Mouse (Mus musculus) ES-Bruce4 (cell line): ENCODE results near the gene Myrip. TPM values are rescaled to one million over a fixed set of nuclear protein-coding genes. Genes with fewer than 3 reads are reported as not detected.
"Not testable (repeated sequence)": the region's sequence is repeated elsewhere in the genome, so short reads cannot be mapped to it uniquely, and the experiment has no call there.

Source experiments
- H3K27ac ChIP-seq: 2 replicates; pipeline ENCODE4 v1.5.1; 2012; ENCODE audit warnings: low read length, inconsistent platforms; ENCODE audit not compliant: insufficient read depth
- H3K27me3 ChIP-seq: 2 replicates; pipeline ENCODE4 v1.6.1; 2012; ENCODE audit warnings: mild to moderate bottlenecking, low read length, inconsistent platforms; ENCODE audit not compliant: control insufficient read depth, poor library complexity, insufficient read depth, severe bottlenecking
- H3K36me3 ChIP-seq: 2 replicates; pipeline ENCODE4 v1.6.1; 2012; ENCODE audit warnings: inconsistent platforms, mild to moderate bottlenecking, low read length, moderate library complexity; ENCODE audit not compliant: control insufficient read depth, poor library complexity, insufficient read depth, severe bottlenecking
- H3K4me1 ChIP-seq: one replicate; pipeline ENCODE4 v1.8.1; 2011; ENCODE audit warnings: low read length; ENCODE audit not compliant: control insufficient read depth, insufficient read depth
- H3K4me3 ChIP-seq: 2 replicates; pipeline ENCODE4 v1.5.1; 2011; ENCODE audit warnings: low read depth, mild to moderate bottlenecking, low read length
- H3K9ac ChIP-seq: 2 replicates; pipeline ENCODE4 v1.6.1; 2012; ENCODE audit warnings: low read depth, mild to moderate bottlenecking, inconsistent platforms; ENCODE audit not compliant: poor library complexity, severe bottlenecking
- H3K9me3 ChIP-seq: replicated peaks from 2 replicates; pipeline ENCODE4 v1.6.1; 2012; ENCODE audit warnings: mild to moderate bottlenecking, low read length, inconsistent platforms; ENCODE audit not compliant: control insufficient read depth, poor library complexity, insufficient read depth, severe bottlenecking
- CTCF ChIP-seq: IDR thresholded peaks from one replicate; pipeline ENCODE4 v1.8.1; 2011; ENCODE audit warnings: low read depth, low read length
- EP300 ChIP-seq: IDR thresholded peaks from 2 replicates; pipeline ENCODE4 v1.6.1; 2011; ENCODE audit warnings: low read depth, low read length; ENCODE audit not compliant: insufficient read depth
- POLR2A ChIP-seq: IDR thresholded peaks from one replicate; pipeline ENCODE4 v1.8.1; 2011; ENCODE audit warnings: low read length; ENCODE audit not compliant: insufficient read depth
- polyA plus RNA-seq: library from polyadenylated mRNA; stranded (reverse); fragments of >200 nt; gene quantifications from 2 replicates; pipeline ENCODE4 v1.2.4, GENCODE M21; 2011; ENCODE audit warnings: low read depth; ENCODE audit not compliant: missing spikeins, insufficient read depth, insufficient read length

Gene Myrip
- polyA plus RNA-seq = 0.24 TPM in 1 of 2 replicates, not detected in the other

GRCm38 (mm10) chr9:120301213-120301612 is at the start of gene Myrip:
Gene Myrip, plus strand, starts transcription at chr9:120301513.
- peaks cover 15% of the 10 kb centered on the region for H3K27me3 ChIP-seq

GRCm38 (mm10) chr9:120259805-120260204 is 41.5 kb upstream of the Myrip start:
- no peak for TF ChIP-seq EP300
- TF ChIP-seq POLR2A = no peak
- no peak for TF ChIP-seq CTCF
- Histone ChIP-seq H3K36me3 (no peaks in the 10 kb centered on the region), H3K4me1 (no peaks in the 10 kb centered on the region), H3K27ac (no peak overlapping the region), H3K27me3 (no peaks in the 10 kb centered on the region), H3K4me3 (no peak overlapping the region), H3K9me3 (no peaks in the 10 kb centered on the region), H3K9ac (no peak overlapping the region)

More at GRCm38 (mm10) chr9:120301213-120301612, at the start of gene Myrip:
- H3K4me1 ChIP-seq, H3K4me3 ChIP-seq, H3K27ac ChIP-seq, H3K36me3 ChIP-seq, H3K9me3 ChIP-seq, H3K9ac ChIP-seq: not testable (repeated sequence)

GRCm38 (mm10) chr9:120263994-120264393 is 37.3 kb upstream of the Myrip start:
- no peak overlapping the region for H3K27ac ChIP-seq
- no peaks in the 10 kb centered on the region for H3K36me3 ChIP-seq
- H3K4me3 ChIP-seq = no peak overlapping the region
- H3K27me3 ChIP-seq = no peaks in the 10 kb centered on the region
- no peak overlapping the region for H3K9ac ChIP-seq
- no peaks in the 10 kb centered on the region for H3K4me1 ChIP-seq
- TF ChIP-seq CTCF (no peak), POLR2A (no peak), EP300 (no peak)
- H3K9me3 ChIP-seq = no peaks in the 10 kb centered on the region

GRCm38 (mm10) chr9:120273083-120273482 is 28.2 kb upstream of the Myrip start:
- TF ChIP-seq EP300 (no peak), CTCF (no peak), POLR2A (no peak)
- Histone ChIP-seq H3K36me3 (no peaks in the 10 kb centered on the region), H3K4me1 (no peaks in the 10 kb centered on the region), H3K9ac (no peak overlapping the region), H3K9me3 (no peaks in the 10 kb centered on the region), H3K27me3 (no peaks in the 10 kb centered on the region), H3K4me3 (no peak overlapping the region), H3K27ac (no peak overlapping the region)

GRCm38 (mm10) chr9:120275226-120275625 is 26.1 kb upstream of the Myrip start:
- Histone ChIP-seq H3K27ac (no peak overlapping the region), H3K36me3 (no peaks in the 10 kb centered on the region), H3K27me3 (no peaks in the 10 kb centered on the region), H3K4me3 (no peak overlapping the region), H3K9me3 (no peaks in the 10 kb centered on the region), H3K9ac (no peak overlapping the region), H3K4me1 (no peaks in the 10 kb centered on the region)
- TF ChIP-seq POLR2A (no peak), EP300 (no peak), CTCF (no peak)

GRCm38 (mm10) chr9:120281147-120281546 is 20.2 kb upstream of the Myrip start:
- Histone ChIP-seq H3K4me1 (no peaks in the 10 kb centered on the region), H3K27ac (no peak overlapping the region)

More at GRCm38 (mm10) chr9:120281147-120281546, 20.2 kb upstream of the Myrip start:
- no peaks in the 10 kb centered on the region for H3K9me3 ChIP-seq
- no peak for TF ChIP-seq POLR2A
- no peak for TF ChIP-seq EP300
- no peak for TF ChIP-seq CTCF
- no peak overlapping the region for H3K4me3 ChIP-seq
- H3K27me3 ChIP-seq = no peaks in the 10 kb centered on the region
- no peaks in the 10 kb centered on the region for H3K36me3 ChIP-seq
- H3K9ac ChIP-seq = no peak overlapping the region
